Mouse (Mus musculus): ENCODE measurements around the gene Pcdh7. TPM values are rescaled to one million over a fixed set of nuclear protein-coding genes. Genes with fewer than 3 reads are reported as not detected.

The Pcdh7 gene
- total and polyA plus RNA-seq, 2 experiments = 0.32 to 1.5 TPM

GRCm38 (mm10) chr5:57803108-57803507 lies 85.3 kb downstream of the Pcdh7 start:
- Histone ChIP-seq H3K4me3 (ENCODE audit: insufficient read depth, low read depth, low read length) (no peak overlapping the region), H3K27ac (replicated peaks; ENCODE audit: insufficient read depth, low read depth, low read length) (no peak overlapping the region), H3K27me3 (ENCODE audit: control insufficient read depth, insufficient read depth, low read length) (no peaks in the 10 kb centered on the region), H3K36me3 (ENCODE audit: control insufficient read depth, insufficient read depth, low read length) (no peaks in the 10 kb centered on the region), H3K79me2 (ENCODE audit: control insufficient read depth, insufficient read depth, low read length) (no peaks in the 10 kb centered on the region), H3K4me1 (ENCODE audit: control insufficient read depth, insufficient read depth, low read length) (no peaks in the 10 kb centered on the region), H3K9ac (ENCODE audit: low read depth, low read length) (no peak overlapping the region)
- no peak for DNase-seq (ENCODE audit: extremely low read depth, low read depth, low spot score)
- WGBS = 83% methylated on average over 3 of the region's 3 CpGs
- TF ChIP-seq POLR2A (IDR thresholded peaks at IDR 0.05; ENCODE audit: extremely low read depth, insufficient read depth, low read length) (no peak), CTCF (IDR thresholded peaks at IDR 0.05; ENCODE audit: low read depth, low read length) (no peak)

- Histone ChIP-seq H3K27ac (replicated peaks; ENCODE audit: insufficient read depth, low read depth, low read length) (no peak overlapping the region), H3K79me2 (ENCODE audit: control insufficient read depth, insufficient read depth, low read length) (no peaks in the 10 kb centered on the region), H3K36me3 (ENCODE audit: control insufficient read depth, insufficient read depth, low read length) (no peaks in the 10 kb centered on the region), H3K4me1 (ENCODE audit: control insufficient read depth, insufficient read depth, low read length) (no peaks in the 10 kb centered on the region), H3K27me3 (ENCODE audit: control insufficient read depth, insufficient read depth, low read length) (no peaks in the 10 kb centered on the region), H3K9ac (ENCODE audit: low read depth, low read length) (no peak overlapping the region), H3K4me3 (ENCODE audit: insufficient read depth, low read depth, low read length) (no peak overlapping the region)
- TF ChIP-seq CTCF (IDR thresholded peaks at IDR 0.05; ENCODE audit: low read depth, low read length) = no peak
- no peak for TF ChIP-seq POLR2A (IDR thresholded peaks at IDR 0.05; ENCODE audit: extremely low read depth, insufficient read depth, low read length)
- DNase-seq (ENCODE audit: extremely low read depth, low read depth, low spot score) = no peak
- WGBS = 86% methylated on average over 5 of the region's 5 CpGs
Measured at GRCm38 (mm10) chr5:57803890-57804289, 86.1 kb downstream of the Pcdh7 start.

- DNase-seq (ENCODE audit: extremely low read depth, low read depth, low spot score) = no peak
- no peak overlapping the region for H3K9ac ChIP-seq (ENCODE audit: low read depth, low read length)
- no peaks in the 10 kb centered on the region for H3K79me2 ChIP-seq (ENCODE audit: control insufficient read depth, insufficient read depth, low read length)
- H3K27ac ChIP-seq (replicated peaks; ENCODE audit: insufficient read depth, low read depth, low read length) = no peak overlapping the region
- 83% methylated on average over 2 of the region's 2 CpGs for WGBS
- no peaks in the 10 kb centered on the region for H3K36me3 ChIP-seq (ENCODE audit: control insufficient read depth, insufficient read depth, low read length)
- no peak for TF ChIP-seq CTCF (IDR thresholded peaks at IDR 0.05; ENCODE audit: low read depth, low read length)
- H3K27me3 ChIP-seq (ENCODE audit: control insufficient read depth, insufficient read depth, low read length) = no peaks in the 10 kb centered on the region
- no peak overlapping the region for H3K4me3 ChIP-seq (ENCODE audit: insufficient read depth, low read depth, low read length)
- no peaks in the 10 kb centered on the region for H3K4me1 ChIP-seq (ENCODE audit: control insufficient read depth, insufficient read depth, low read length)
Measured at GRCm38 (mm10) chr5:57807350-57807749, 89.6 kb downstream of the Pcdh7 start.

- Histone ChIP-seq H3K79me2 (ENCODE audit: control insufficient read depth, insufficient read depth, low read length) (no peaks in the 10 kb centered on the region), H3K4me3 (ENCODE audit: insufficient read depth, low read depth, low read length) (no peak overlapping the region), H3K27ac (replicated peaks; ENCODE audit: insufficient read depth, low read depth, low read length) (no peak overlapping the region), H3K27me3 (ENCODE audit: control insufficient read depth, insufficient read depth, low read length) (no peaks in the 10 kb centered on the region), H3K4me1 (ENCODE audit: control insufficient read depth, insufficient read depth, low read length) (no peaks in the 10 kb centered on the region), H3K9ac (ENCODE audit: low read depth, low read length) (no peak overlapping the region), H3K36me3 (ENCODE audit: control insufficient read depth, insufficient read depth, low read length) (no peaks in the 10 kb centered on the region)
- no peak for TF ChIP-seq CTCF (IDR thresholded peaks at IDR 0.05; ENCODE audit: low read depth, low read length)
- TF ChIP-seq POLR2A (IDR thresholded peaks at IDR 0.05; ENCODE audit: extremely low read depth, insufficient read depth, low read length) = no peak
- WGBS = 88% methylated on average over 1 of the region's 1 CpGs
- no peak for DNase-seq (ENCODE audit: extremely low read depth, low read depth, low spot score)
Measured at GRCm38 (mm10) chr5:57810641-57811040, 92.9 kb downstream of the Pcdh7 start.

- TF ChIP-seq POLR2A (IDR thresholded peaks at IDR 0.05; ENCODE audit: extremely low read depth, insufficient read depth, low read length) = no peak
- no peak for TF ChIP-seq CTCF (IDR thresholded peaks at IDR 0.05; ENCODE audit: low read depth, low read length)
- 83% methylated on average over 5 of the region's 5 CpGs for WGBS
- H3K27me3 ChIP-seq (ENCODE audit: control insufficient read depth, insufficient read depth, low read length) = no peaks in the 10 kb centered on the region
- no peak overlapping the region for H3K4me3 ChIP-seq (ENCODE audit: insufficient read depth, low read depth, low read length)
- H3K4me1 ChIP-seq (ENCODE audit: control insufficient read depth, insufficient read depth, low read length) = no peaks in the 10 kb centered on the region
- H3K36me3 ChIP-seq (ENCODE audit: control insufficient read depth, insufficient read depth, low read length) = no peaks in the 10 kb centered on the region
- no peaks in the 10 kb centered on the region for H3K79me2 ChIP-seq (ENCODE audit: control insufficient read depth, insufficient read depth, low read length)
- no peak for DNase-seq (ENCODE audit: extremely low read depth, low read depth, low spot score)
- H3K9ac ChIP-seq (ENCODE audit: low read depth, low read length) = no peak overlapping the region
- H3K27ac ChIP-seq (replicated peaks; ENCODE audit: insufficient read depth, low read depth, low read length) = no peak overlapping the region
Measured at GRCm38 (mm10) chr5:57815964-57816589, 98.3 kb downstream of the Pcdh7 start.

GRCm38 (mm10) chr5:57819788-57820187 lies 102.0 kb downstream of the Pcdh7 start:
- WGBS = 93% methylated on average over 2 of the region's 2 CpGs
- Histone ChIP-seq H3K4me1 (ENCODE audit: control insufficient read depth, insufficient read depth, low read length) (no peaks in the 10 kb centered on the region), H3K4me3 (ENCODE audit: insufficient read depth, low read depth, low read length) (no peak overlapping the region), H3K36me3 (ENCODE audit: control insufficient read depth, insufficient read depth, low read length) (no peaks in the 10 kb centered on the region), H3K9ac (ENCODE audit: low read depth, low read length) (no peak overlapping the region), H3K27me3 (ENCODE audit: control insufficient read depth, insufficient read depth, low read length) (no peaks in the 10 kb centered on the region), H3K27ac (replicated peaks; ENCODE audit: insufficient read depth, low read depth, low read length) (no peak overlapping the region), H3K79me2 (ENCODE audit: control insufficient read depth, insufficient read depth, low read length) (no peaks in the 10 kb centered on the region)
- no peak for TF ChIP-seq CTCF (IDR thresholded peaks at IDR 0.05; ENCODE audit: low read depth, low read length)
- TF ChIP-seq POLR2A (IDR thresholded peaks at IDR 0.05; ENCODE audit: extremely low read depth, insufficient read depth, low read length) = no peak
- DNase-seq (ENCODE audit: extremely low read depth, low read depth, low spot score) = no peak

All from liver, adult 2 months (tissue).